Mouse (Mus musculus): ENCODE measurements around the gene Scgb2b3.

The Scgb2b3 gene

GRCm38 (mm10) chr7:31362022-31362560, at the start of gene Scgb2b3:
Scgb2b3 (minus strand) TSS chr7:31362072.
- no peak for DNase-seq

GRCm38 (mm10) chr7:31375292-31375691, 13.4 kb upstream of the Scgb2b3 start, which contains the start of gene Scgb1b3:
Scgb1b3 (plus strand) TSS chr7:31375592.
- no peak for DNase-seq

All from kidney, postnatal 36 days (tissue).